Mouse (Mus musculus) 416B (cell line): ENCODE results near the gene Cd99l2.

ENCODE experiments used
- DNase-seq: peaks from one replicate; pipeline ENCODE4 v3.0.0; 2011; ENCODE audit warnings: low read depth

Cd99l2 gene

DNA sequence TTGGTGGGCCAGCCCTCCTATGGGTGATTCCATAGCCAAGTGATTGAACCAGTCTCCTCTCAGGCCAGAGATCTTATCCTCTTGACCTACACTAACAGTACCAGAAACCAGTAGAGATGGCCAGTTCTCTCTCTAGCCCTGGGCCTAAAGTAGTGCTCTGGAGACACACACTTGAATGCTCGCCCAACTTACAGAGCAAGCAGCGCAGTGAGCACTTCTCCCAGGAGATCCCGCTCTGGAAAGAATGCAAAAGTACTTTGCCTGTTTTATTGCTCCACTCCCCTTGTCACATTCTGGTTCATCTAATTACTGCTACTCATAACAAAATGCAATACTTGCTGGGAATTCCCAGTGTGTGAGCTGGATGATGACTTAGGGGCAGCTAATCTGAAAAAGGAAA lies 25.2 kb downstream of the Cd99l2 start:
- DNase-seq: no peak

DNA sequence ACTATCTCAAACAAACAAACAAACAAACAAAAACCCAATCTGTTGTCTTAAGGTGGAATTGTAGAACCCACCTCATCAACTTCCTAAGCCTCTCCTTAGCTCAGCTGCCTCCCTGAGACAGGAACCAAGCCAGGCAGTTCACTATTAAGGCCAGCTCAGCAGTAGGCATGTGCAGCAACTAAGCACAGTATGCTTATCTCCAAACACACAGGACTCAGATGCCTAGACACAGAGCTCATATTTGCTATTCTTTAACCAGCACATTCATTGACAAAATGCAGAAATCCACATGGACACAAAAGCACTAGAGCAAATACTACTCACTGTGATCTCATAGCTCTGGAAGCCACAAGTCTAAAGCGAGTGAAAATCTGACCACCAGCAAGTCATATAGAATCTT lies 27.2 kb downstream of the Cd99l2 start:
- no peak for DNase-seq

DNA sequence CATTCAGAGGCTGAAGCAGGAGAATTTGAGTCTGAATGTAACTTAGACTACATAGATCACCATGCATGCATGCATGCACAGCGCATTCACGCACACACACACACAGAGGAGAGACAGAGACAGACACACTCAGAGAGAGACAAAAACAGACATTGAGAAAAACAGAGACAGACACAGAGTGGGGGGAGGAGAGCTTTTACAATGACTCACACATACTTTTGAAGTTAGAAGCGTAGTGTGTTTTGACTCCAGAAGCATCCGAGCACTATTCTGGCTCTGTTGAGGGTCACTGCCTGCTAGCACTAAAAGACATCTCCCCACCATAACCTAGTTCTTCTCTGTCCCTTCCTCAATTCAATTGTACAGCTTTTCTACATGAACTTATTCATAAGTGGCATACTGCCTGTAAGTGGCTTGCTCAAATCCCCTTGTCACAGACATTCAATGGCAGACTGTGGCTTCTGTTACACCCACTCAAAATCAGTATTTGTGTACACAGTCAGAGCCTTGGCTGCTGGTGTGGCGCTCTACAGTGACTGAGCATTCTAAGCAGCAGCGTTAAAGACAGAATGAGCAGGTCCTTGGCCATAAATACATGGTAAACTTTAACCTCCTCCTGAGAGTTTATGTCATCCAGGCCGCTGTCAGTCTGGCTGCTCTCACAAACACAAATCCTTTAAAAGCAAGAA lies 28.4 kb downstream of the Cd99l2 start:
- DNase-seq: no peak

DNA sequence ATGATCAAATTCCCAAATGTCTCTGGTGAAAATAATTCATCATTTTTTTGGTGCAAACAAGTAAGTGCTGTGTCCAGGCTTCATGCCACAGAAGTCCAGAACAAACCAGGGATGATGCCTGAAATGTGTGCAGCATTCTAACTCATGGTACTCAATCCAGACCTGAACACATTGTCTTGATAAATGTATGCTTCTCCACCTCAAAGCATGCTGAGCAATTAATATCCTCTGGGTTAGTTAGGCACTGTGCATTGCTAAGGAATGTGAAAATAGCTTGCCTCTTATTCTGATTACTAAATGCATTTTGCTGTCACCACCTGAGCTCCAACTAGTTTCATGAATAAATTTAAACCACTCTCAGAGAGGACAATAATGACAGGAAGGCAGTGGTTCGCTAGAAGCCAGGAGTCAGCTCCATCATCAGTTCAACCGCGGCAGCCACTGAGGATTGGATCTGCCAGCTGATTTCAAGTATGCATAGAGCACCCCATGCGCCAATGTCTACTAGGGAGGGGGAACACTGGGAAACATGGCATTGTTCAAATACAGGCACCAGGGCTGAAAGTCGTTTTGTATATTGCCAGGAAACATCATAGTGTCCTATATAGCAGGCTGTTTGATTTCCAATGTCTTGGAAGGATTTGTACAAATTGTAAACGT lies 36.4 kb downstream of the Cd99l2 start:
- DNase-seq: no peak

DNA sequence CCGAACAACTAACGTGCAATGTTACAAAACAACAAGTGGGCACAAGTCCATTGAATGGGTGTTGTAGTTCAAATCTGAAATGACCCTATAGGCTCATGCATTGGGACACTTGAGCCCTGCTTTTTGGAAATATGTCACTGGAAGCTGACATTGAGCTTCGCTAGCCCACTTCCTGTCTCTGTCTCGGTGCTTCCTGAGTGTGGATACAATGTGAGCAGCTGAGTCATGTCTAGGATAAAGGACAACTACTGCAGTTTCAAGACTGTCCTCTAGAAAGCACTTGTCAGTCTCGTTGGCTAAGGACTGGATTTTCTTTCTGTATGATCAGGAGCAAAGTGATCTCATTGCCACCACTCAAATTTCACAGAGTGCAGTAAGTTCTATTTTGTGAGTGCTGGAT lies 49.7 kb downstream of the Cd99l2 start:
- DNase-seq: peak; percentile 76

DNA sequence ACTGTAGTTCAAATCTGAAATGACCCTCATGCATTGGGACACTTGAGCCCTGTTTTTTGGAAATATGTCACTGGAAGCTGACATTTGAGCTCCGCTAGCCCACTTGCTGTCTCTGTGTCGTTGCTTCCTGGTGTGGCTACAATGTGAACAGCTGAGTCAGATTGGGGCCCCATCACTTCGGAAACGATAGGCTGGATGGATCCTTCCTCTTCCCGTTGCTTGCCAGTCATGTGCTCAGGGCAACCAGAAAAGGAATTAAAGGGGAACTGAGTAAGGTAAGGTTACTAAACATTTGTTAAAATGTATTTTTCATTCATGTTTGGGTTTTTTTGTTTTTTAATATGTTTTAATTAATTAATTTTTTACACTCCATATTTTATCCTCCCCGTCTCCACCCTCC lies 53.2 kb downstream of the Cd99l2 start:
- no peak for DNase-seq

DNA sequence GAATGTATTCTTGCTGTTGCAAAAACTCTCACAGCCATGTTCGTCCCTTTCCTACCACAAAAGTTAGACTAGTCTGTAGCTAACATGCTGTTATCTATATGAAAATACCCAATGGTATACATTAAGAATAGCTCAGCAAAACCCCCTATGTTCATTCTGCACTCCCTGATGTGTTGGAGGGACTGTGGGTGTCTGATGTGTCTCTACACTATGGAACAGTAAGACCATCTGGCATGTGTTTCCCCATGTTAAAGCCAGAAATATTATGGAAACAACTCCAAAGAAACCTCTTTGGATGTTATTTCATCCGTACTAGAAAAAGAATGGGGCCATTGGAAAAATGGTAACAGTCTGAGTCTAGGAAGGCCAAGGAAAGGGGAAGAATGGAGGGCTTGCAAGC lies 57.1 kb downstream of the Cd99l2 start:
- DNase-seq: no peak

DNA sequence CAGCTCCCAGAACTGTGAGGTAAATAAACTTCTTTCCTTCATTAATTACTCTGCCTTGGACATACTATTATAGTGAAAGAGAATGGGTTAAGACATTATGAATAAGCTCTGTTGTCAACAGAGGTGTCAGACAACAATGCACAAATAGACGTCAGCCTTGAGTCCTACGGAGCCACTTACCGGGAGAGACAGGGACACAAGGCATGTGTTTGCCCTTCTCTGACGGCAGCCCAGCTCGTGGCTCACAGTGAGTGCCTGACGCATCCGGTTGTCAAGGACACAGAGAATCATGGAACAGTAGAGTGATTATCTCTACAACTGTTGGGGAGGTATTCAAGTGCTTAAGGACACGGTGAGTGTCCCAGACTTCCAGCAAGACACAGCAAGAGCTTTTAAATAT lies 57.8 kb downstream of the Cd99l2 start:
- no peak for DNase-seq

DNA sequence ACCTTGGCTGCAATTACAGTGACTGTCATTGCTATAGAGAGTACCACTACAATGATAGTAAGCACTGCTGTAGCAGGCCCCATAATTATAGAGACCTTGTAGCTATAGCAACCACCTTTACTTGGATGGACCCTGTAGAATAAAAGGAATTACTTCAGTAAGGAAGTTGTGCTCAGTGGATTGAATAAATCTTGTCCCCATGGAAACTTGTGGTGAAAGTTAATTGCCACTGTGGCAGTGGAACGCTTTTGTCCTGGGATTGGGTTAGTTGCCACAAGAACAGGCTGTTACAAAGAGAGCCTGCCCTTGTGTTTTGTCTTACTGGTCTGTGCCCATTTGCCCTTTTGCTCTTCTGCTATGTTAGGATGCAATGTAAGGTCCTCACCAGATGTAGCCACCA lies 58.2 kb downstream of the Cd99l2 start:
- DNase-seq: no peak

DNA sequence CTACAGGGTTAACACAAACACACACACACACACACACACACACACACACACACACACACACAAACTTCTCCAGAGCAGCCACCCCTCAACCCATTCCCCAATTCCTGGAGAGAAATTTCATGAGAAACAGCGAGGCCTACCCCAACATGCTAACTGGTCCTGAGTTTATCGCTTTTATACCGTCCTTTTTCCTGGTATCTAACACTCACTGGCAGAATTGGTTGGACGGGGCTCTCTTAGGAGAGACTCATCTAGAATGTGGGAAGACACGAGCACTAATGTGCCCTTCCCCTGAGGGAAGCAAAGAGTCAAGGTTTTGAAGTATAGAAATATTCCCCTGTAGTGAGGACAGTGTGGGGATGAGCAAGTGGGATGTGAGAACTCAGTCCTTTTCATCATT lies 61.7 kb downstream of the Cd99l2 start:
- no peak for DNase-seq

DNA sequence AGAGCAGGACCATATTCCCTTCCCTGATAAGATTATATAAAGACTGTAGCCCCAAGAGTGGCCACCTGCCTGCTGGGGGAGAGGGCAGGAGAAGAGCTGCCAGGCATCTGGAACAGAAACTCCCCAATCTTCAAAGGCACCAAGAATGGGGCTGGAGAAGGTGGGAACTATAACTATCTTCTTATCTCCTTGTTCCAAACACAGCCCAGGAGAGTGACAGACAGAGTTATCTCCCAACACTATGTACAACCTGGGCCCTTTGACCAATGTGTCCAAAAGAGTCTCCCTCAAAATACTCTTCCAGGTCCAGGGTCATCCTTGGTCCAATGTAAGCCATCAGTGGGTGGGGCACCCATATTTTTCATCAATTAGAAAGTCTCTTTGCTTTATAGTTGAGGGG lies 65.2 kb downstream of the Cd99l2 start:
- DNase-seq: no peak

DNA sequence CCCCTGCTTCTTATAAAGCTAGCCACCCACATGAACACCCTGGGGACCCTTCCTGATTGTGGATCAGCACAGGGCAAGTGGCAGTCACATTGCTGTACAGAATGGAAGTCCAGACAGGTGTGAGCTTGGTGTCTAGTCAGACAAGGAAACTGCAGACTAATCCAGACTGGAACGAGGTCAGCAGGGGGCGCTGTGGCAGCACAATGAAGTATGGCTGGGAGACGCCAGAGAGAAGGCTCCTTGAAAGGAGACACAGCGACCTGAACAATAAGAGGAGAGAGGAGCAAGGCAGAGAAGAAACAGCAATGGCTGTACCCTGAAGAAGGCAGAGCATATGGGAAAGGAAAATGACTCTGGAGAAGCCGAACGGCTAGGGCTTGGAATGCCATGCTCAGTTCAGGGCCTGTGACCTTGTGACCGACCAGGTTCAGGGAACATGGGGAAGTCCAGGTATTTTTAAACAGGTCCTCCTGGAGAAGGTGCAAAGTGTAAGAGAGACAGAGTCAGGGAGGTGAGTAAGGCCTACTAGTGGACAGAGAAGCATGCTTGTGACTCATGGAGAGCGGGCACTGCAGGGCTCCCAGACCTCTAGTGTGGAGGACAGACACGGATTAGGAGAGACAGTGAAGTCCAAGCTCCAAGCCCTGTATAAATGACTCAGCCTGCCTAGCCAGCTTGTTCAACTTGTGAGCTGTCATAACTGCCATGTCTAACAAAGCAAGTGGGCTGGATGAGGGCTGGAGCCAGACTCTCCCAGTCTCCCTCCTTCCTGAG lies 66.7 kb downstream of the Cd99l2 start:
- peak; percentile 59 for DNase-seq

DNA sequence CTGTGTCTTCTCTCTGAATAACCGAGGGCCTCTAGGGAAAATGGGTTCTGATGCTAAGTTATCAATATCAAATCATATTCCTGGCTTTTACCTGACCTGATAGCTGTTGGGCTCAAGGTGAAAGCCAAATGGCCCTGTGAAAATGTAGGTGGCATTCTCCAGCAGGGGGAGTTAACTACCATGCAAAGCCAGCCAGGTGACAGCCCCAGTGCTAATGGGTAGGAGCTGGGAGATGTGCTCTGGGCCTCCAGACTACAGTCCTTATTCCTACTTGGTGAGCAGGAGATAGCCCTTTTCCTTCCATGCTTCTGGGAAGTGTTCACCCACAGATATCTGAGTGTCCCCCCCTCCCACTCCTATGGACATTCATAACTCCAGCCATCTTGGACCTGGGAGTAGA lies 67.8 kb downstream of the Cd99l2 start:
- peak; percentile 21 for DNase-seq

DNA sequence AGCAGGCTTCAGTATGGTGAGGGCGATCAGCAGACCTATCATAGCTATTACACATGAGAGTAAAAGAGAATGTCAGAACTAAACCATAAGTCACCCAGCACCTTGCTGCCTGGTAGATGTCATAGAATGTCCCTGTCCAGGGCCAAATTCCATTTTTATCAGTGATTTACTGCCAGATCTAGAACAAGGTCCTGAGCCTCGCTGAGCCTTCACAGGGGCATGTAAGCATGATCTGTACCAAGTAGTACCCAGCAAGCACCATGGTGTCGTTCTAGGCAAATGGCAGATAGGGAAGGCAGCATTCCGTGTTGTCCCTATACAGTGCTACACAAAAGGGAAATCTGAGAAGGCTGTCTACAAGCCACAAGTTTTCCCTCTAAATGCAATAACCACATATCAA lies 79.0 kb downstream of the Cd99l2 start:
- no peak for DNase-seq

DNA sequence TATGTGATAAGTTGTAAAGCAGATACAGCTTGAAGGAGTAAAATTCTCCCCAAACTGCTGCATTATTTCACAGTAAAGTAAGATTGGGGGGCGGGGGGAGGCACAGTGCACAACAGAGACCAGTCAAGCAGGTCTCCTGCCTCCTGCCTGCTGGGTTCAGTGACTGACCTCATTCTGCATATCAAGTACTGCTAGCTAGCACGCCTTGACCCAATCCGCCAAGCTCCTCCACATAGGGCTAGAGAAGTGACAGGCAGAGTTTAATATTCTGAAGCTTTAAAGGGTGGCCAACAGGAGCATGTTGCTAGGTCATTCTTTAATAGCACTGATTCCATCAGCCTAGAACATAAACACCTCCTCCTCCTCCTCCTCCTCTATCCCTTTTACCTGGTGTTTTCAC lies 79.9 kb downstream of the Cd99l2 start:
- DNase-seq: no peak

DNA sequence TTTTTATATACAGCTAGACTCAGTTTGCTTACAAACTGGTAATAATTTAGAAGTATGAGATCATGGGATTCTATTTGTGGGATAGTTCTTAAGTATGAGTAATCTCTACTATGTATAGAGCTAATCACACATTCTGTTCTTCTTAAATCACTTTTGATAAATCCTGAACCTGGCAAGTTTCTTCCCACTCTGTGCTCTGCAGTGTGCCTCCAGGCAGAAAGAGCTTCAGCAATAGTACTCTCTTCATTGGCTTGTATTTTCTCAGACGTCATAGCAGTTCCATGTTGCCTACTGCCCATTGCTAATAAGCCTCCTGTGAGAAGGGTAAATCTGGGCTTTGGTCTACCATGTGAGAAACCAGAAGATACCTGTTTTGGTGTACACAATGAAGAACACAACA lies 84.3 kb downstream of the Cd99l2 start:
- DNase-seq: no peak

DNA sequence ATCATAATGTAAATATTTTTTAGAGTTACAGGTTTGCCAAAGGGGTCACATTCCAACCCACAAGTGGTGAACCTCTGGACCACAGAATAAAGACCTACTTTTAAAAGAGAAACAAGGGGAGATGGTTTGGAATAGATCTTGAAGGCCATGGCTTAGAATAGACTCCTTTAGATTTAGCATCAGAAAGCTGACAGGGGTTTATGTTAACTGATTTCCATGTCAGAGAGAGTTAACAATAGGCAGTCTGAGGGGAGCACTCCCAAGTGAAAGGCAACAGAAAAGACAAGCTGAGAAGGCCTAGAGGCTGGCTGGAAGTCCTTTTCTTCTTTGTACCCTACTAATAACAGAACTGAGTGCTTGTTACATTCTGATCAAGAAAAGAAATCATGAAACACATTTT lies 86.4 kb downstream of the Cd99l2 start:
- DNase-seq: no peak

DNA sequence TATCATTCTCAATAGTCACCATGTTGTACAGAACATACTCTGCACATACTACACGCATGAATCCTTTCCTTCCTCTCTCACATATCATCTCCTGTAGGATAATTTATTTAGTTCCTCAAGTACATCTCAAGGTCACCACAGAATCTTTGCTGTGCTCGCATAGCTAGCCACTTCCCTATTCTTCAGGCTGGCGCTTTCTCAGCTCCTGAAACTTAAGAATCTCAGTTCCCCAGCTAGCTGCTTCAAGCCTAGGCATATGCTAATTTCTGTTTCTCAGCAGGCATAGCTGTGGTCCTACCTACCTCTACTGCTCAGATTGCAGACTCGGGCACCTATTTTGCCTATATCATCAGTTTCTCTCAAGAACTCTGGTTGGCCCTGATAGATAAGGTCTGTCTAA lies 96.3 kb downstream of the Cd99l2 start:
- peak; percentile 26 for DNase-seq

DNA sequence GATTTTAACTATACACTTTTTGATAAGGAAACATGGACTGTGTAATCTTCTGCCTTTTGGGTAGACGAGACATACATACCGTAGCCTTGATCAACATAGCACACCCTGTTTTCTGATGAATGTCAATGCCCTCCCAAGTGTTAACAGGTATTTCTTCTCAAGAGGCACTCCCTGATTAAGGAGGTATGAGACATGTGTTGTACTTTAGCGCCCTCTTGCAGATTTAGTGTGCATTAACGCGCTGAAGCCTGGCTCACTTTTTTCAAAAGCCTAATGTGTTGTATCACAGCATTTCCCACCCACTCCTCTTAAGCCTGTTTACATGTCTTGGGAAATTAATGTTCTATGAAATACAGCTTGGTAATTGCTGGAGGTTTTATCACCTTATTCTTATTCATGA lies 111.1 kb downstream of the Cd99l2 start:
- DNase-seq: peak; percentile 52

DNA sequence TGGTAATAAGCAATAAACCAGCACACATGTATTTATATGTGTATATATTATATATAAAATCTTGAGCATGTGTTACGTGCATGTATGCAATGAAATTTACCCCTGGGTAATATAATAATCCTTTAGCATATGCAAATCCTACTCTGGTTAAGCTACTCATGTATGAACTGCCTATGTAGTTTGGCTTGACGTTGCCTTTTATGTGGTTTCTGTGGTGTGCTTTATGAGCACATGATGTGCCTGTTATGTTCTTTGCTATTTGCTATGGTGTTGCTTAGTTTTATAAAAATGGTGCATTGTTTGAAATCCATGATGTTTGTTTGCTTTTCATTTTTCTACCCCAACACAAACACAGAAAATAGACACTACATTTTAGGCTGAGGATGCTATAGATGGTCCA lies 114.2 kb downstream of the Cd99l2 start:
- no peak for DNase-seq

DNA sequence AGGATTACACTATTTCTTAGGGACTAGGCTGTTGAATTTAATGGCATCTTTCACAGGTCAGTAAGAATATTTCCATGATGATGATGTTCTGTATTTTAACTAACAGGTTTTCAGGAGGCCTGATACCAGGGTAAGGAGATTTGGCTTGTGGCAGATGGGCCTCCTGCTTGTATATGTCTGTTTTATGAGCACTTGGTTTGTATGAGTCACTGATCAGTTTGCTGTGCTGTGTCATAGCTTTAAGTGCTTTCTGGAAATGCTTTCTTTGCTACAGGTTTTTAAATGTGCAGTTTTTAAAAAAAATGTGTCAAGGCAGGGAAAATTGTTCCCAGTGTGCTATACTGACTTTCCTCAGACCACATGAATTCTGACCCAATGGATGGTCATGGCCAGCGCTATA lies 115.9 kb downstream of the Cd99l2 start:
- peak; percentile 24 for DNase-seq
